Mouse (Mus musculus): ENCODE data around the gene Etfb.

- TF ChIP-seq CTCF (IDR thresholded peaks at IDR 0.05; ENCODE audit: extremely low read depth, insufficient read depth, insufficient read length, insufficient replicate concordance) (no peak), POLR2A (IDR thresholded peaks at IDR 0.05; ENCODE audit: low read depth, low read length) (no peak)
These were observed 39.4 kb downstream of the Etfb start for GRCm38 (mm10) chr7:43483236-43483635.

All from spleen, adult 2 months (tissue).